12 mouse cellular contexts compared by ENCODE assay signal in genomic region chr17:87513822-87514221, GRCm38 (mm10).
DNase-seq lines count a peak whose midpoint lies in the region; ATAC-seq and TF ChIP-seq lines count a peak whose summit lies in the region.
"Had no signal": no experiment of that assay in that cellular context is flagged by ENCODE, and none has a peak within 500 bp of the region (broad histone marks: within the 10 kb centered on the region; RNA-seq: fewer than 3 reads in every experiment).

No protein-coding gene starts in this region.

- peak overlapping the region; percentile 35; the same call in 1 of the 2 replicates for H3K4me2 ChIP-seq in heart, embryonic 14.5 days (ENCODE audit: low read length)
- H3K4me2 ChIP-seq in liver, postnatal 0 days (ENCODE audit: low read depth, low read length) = peak overlapping the region; percentile 36
- H3K4me2 ChIP-seq: hindbrain, embryonic 12.5 days; midbrain, embryonic 12.5 days had no signal

- no peak for ATAC-seq in heart, embryonic 14.5 days (ENCODE audit: insufficient number of reproducible peaks, insufficient read depth, low FRiP score, low read depth)
- ATAC-seq in common myeloid progenitor, adult 5-6 weeks (replicated peaks; ENCODE audit: low read depth, poor library complexity, severe bottlenecking) = peak; percentile 88
- ATAC-seq in liver, postnatal 0 days = peak; percentile 76
- ATAC-seq: forebrain, postnatal 0 days had no signal

- no peak overlapping the region for H3K4me3 ChIP-seq in heart, embryonic 14.5 days (ENCODE audit: control insufficient read depth in 1 of 2, insufficient read depth in 1 of 2, low read depth in 1 of 2, low read length in 2 of 2)
- H3K4me3 ChIP-seq in liver, postnatal 0 days (ENCODE audit: low read depth, low read length) = no peak overlapping the region
- H3K4me3 ChIP-seq: hindbrain, embryonic 12.5 days; midbrain, embryonic 12.5 days had no signal

- DNase-seq in heart, adult 11 months = no peak
- peak; percentile 37 for DNase-seq in CD4-positive, CD25-positive, alpha-beta regulatory T cell, adult 2 months (ENCODE audit: low read depth, low spot score)
- DNase-seq in liver, postnatal 0 days = peak; percentile 43
- no peak for DNase-seq in gastrocnemius, adult 8-10 months (ENCODE audit: low spot score in 2 of 2)
- no peak for DNase-seq in kidney, adult 11 months
- DNase-seq in spleen, postnatal 14 days (ENCODE audit: low spot score in 2 of 2) = no peak
- DNase-seq: adrenal gland, postnatal 25 days; forebrain, postnatal 0 days had no signal

- H3K4me1 ChIP-seq in heart, embryonic 14.5 days (ENCODE audit: control insufficient read depth in 2 of 2, insufficient read depth in 2 of 2, low read length in 2 of 2) = peaks cover 20% of the 10 kb centered on the region in 2 experiments
- H3K4me1 ChIP-seq in liver, postnatal 0 days (ENCODE audit: insufficient read depth) = peaks cover 7% of the 10 kb centered on the region; the same call in 1 of the 2 replicates

- H3K9ac ChIP-seq in heart, embryonic 14.5 days (ENCODE audit: low read length) = no peak overlapping the region
- no peak overlapping the region for H3K9ac ChIP-seq in liver, postnatal 0 days (replicated peaks)
- H3K9ac ChIP-seq: forebrain, postnatal 0 days; hindbrain, embryonic 12.5 days; midbrain, embryonic 12.5 days had no signal

- H3K27ac ChIP-seq in heart, embryonic 14.5 days (replicated peaks in 1 of 2; ENCODE audit: control insufficient read depth in 1 of 2, insufficient read depth in 1 of 2, low read depth in 2 of 2, low read length in 2 of 2) = peak overlapping the region in 1 of 2 experiments; percentile 33; a peak in 1 of 4 replicates
- H3K27ac ChIP-seq in liver, postnatal 0 days (ENCODE audit: low read depth) = 0 out of 2 replicates have a peak overlapping the region, but pooled peaks have one; percentile 1
- H3K27ac ChIP-seq: hindbrain, embryonic 12.5 days; midbrain, embryonic 12.5 days had no signal

- no peaks in the 10 kb centered on the region for H3K36me3 ChIP-seq in heart, embryonic 14.5 days (ENCODE audit: control insufficient read depth, insufficient read depth, low read length)
- H3K36me3 ChIP-seq in liver, postnatal 0 days (replicated peaks; ENCODE audit: insufficient read depth, low read length) = no peaks in the 10 kb centered on the region
- H3K36me3 ChIP-seq: hindbrain, embryonic 12.5 days; midbrain, embryonic 12.5 days had no signal

- no peaks in the 10 kb centered on the region for H3K27me3 ChIP-seq in heart, embryonic 14.5 days (ENCODE audit: control insufficient read depth, insufficient read depth, low read length)
- H3K27me3 ChIP-seq in liver, postnatal 0 days (ENCODE audit: insufficient read depth, low read length) = no peaks in the 10 kb centered on the region
- H3K27me3 ChIP-seq: hindbrain, embryonic 12.5 days had no signal

- no peak for TF ChIP-seq CTCF in liver, postnatal 0 days (IDR thresholded peaks at IDR 0.05; ENCODE audit: low read depth)

- peak; percentile 27; the same call in 1 of the 2 replicates for TF ChIP-seq EP300 in liver, postnatal 0 days (IDR thresholded peaks at IDR 0.05; ENCODE audit: low read depth)

- H3K9me3 ChIP-seq in heart, embryonic 14.5 days (ENCODE audit: control insufficient read depth, low read length) = no peaks in the 10 kb centered on the region
- no peaks in the 10 kb centered on the region for H3K9me3 ChIP-seq in liver, postnatal 0 days (ENCODE audit: low read length)
- H3K9me3 ChIP-seq: hindbrain, embryonic 12.5 days; midbrain, embryonic 12.5 days had no signal

- WGBS in heart, embryonic 14.5 days = 15% methylated on average over 11 of the region's 11 CpGs
- 8% methylated on average over 11 of the region's 11 CpGs for WGBS in liver, postnatal 0 days (ENCODE audit: insufficient replicate concordance)

Comparison
In these comparisons a context has a peak if more than half of its experiments do, and no peak if none do; other contexts are left out.
1. DNase-seq: peak in CD4-positive, CD25-positive, alpha-beta regulatory T cell, adult 2 months (single experiment) and liver, postnatal 0 days (single experiment); none in heart, adult 11 months (single experiment), gastrocnemius, adult 8-10 months (0 of 2), kidney, adult 11 months (single experiment) and spleen, postnatal 14 days (0 of 2).